Mouse (Mus musculus) brain, embryonic 18.5 days (tissue): ENCODE data around the gene Ccr4.

Experiments
- DNase-seq: peaks from one replicate; pipeline ENCODE4 v3.0.0-alpha.2; 2012; ENCODE audit warnings: low read depth, low spot score

Gene Ccr4

GRCm38 (mm10) chr9:114504816-114505215 lies at the start of gene Ccr4:
Gene Ccr4, minus strand, starts transcription at chr9:114504916.
- DNase-seq = no peak

GRCm38 (mm10) chr9:114553828-114554227 lies 49.1 kb upstream of the Ccr4 start:
- no peak for DNase-seq

- DNase-seq = no peak
Measured at GRCm38 (mm10) chr9:114550033-114550432, 45.3 kb upstream of the Ccr4 start.

- DNase-seq = no peak
Measured at GRCm38 (mm10) chr9:114549117-114549516, 44.4 kb upstream of the Ccr4 start.

- no peak for DNase-seq
Measured at GRCm38 (mm10) chr9:114548496-114548895, 43.8 kb upstream of the Ccr4 start.

- DNase-seq = no peak
Measured at GRCm38 (mm10) chr9:114547643-114548077, 42.9 kb upstream of the Ccr4 start.

GRCm38 (mm10) chr9:114546765-114547164 lies 42.0 kb upstream of the Ccr4 start:
- DNase-seq = no peak

GRCm38 (mm10) chr9:114544754-114545393 lies 40.2 kb upstream of the Ccr4 start:
- no peak for DNase-seq

GRCm38 (mm10) chr9:114543882-114544753 lies 39.4 kb upstream of the Ccr4 start:
- no peak for DNase-seq

GRCm38 (mm10) chr9:114541279-114541741 lies 36.6 kb upstream of the Ccr4 start:
- no peak for DNase-seq

GRCm38 (mm10) chr9:114538996-114539563 lies 34.4 kb upstream of the Ccr4 start:
- no peak for DNase-seq

GRCm38 (mm10) chr9:114536628-114537027 lies 31.9 kb upstream of the Ccr4 start:
- no peak for DNase-seq

- no peak for DNase-seq
Measured at GRCm38 (mm10) chr9:114534747-114535517, 30.2 kb upstream of the Ccr4 start.

GRCm38 (mm10) chr9:114533848-114534247 lies 29.1 kb upstream of the Ccr4 start:
- DNase-seq = no peak

- DNase-seq = no peak
Measured at GRCm38 (mm10) chr9:114531276-114531675, 26.6 kb upstream of the Ccr4 start.

GRCm38 (mm10) chr9:114528680-114529048 lies 23.9 kb upstream of the Ccr4 start:
- DNase-seq = no peak

GRCm38 (mm10) chr9:114527992-114528679 lies 23.4 kb upstream of the Ccr4 start:
- no peak for DNase-seq

GRCm38 (mm10) chr9:114527085-114527484 lies 22.4 kb upstream of the Ccr4 start:
- no peak for DNase-seq

GRCm38 (mm10) chr9:114526581-114526980 lies 21.9 kb upstream of the Ccr4 start:
- no peak for DNase-seq

GRCm38 (mm10) chr9:114525891-114526290 lies 21.2 kb upstream of the Ccr4 start:
- no peak for DNase-seq

GRCm38 (mm10) chr9:114525073-114525633 lies 20.4 kb upstream of the Ccr4 start:
- no peak for DNase-seq
